Mouse (Mus musculus) neural tube, embryonic 12.5 days (tissue): Measurements from ENCODE around the gene Cct5. TPM values are rescaled to one million over a fixed set of nuclear protein-coding genes. Genes with fewer than 3 reads are reported as not detected.
A peak's percentile ranks its signal among the peaks of the same experiment; 100 is the strongest.

Experiments used
- ATAC-seq: fragments of 200-750 bp; cut with Nextera tagmentation; 2 replicates; pipeline ENCODE4 v1.8.0; 2017; ENCODE audit warnings: low read depth, mild to moderate bottlenecking, moderate TSS enrichment, moderate library complexity; ENCODE audit not compliant: low FRiP score
- H3K27ac ChIP-seq: fragments of 300-500 bp; sonication (generic); 2 replicates; pipeline ENCODE4 v1.5.1; 2016
- H3K27me3 ChIP-seq: fragments of 300-500 bp; sonication (generic); replicated peaks from 2 replicates; pipeline ENCODE4 v1.6.1; 2016; ENCODE audit warnings: mild to moderate bottlenecking
- H3K36me3 ChIP-seq: fragments of 300-500 bp; sonication (generic); 2 replicates; pipeline ENCODE4 v1.6.1; 2016; ENCODE audit warnings: mild to moderate bottlenecking
- H3K4me1 ChIP-seq: fragments of 300-500 bp; sonication (generic); 2 replicates; pipeline ENCODE4 v1.6.1; 2016
- H3K4me2 ChIP-seq: fragments of 300-500 bp; sonication (generic); replicated peaks from 2 replicates; pipeline ENCODE4 v1.6.1; 2016; ENCODE audit warnings: mild to moderate bottlenecking
- H3K4me3 ChIP-seq: fragments of 300-500 bp; sonication (generic); 2 replicates; pipeline ENCODE4 v1.5.1; 2016
- H3K9ac ChIP-seq: fragments of 300-500 bp; sonication (generic); 2 replicates; pipeline ENCODE4 v1.6.1; 2016; ENCODE audit warnings: mild to moderate bottlenecking
- H3K9me3 ChIP-seq: fragments of 300-500 bp; sonication (generic); 2 replicates; pipeline ENCODE4 v1.6.1; 2016; ENCODE audit warnings: mild to moderate bottlenecking
- WGBS: fragments of 180-500 bp; shearing (Covaris S2); methylation state at CpG from one replicate; pipeline ENCODE4 v1.1.7; 2016; 5-methylcytosine and 5-hydroxymethylcytosine counted together
- polyA plus RNA-seq: library from polyadenylated mRNA; unstranded; fragments of >200 nt; fragmentation: Nextera tagmentation; extraction: Ambion mirVana; gene quantifications from 2 replicates; pipeline ENCODE4 v1.2.1, GENCODE M21; 2016

Gene Cct5
- polyA plus RNA-seq, 1 experiment from 2014 or later, result 583 TPM

- Histone ChIP-seq H3K27ac (peak overlapping the region; percentile 20; the same call in 1 of the 2 replicates), H3K9me3 (no peaks in the 10 kb centered on the region), H3K27me3 (no peaks in the 10 kb centered on the region), H3K4me3 (no peak overlapping the region), H3K9ac (no peak overlapping the region), H3K4me1 (no peaks in the 10 kb centered on the region), H3K36me3 (peaks cover 2% of the 10 kb centered on the region; the same call in 1 of the 2 replicates), H3K4me2 (no peak overlapping the region)
- WGBS, result 62% methylated on average over 12 of the region's 12 CpGs
- no peak for ATAC-seq
Observed at GRCm38 (mm10) chr15:31627277-31628154, 25.9 kb upstream of the Cct5 start.

DNA sequence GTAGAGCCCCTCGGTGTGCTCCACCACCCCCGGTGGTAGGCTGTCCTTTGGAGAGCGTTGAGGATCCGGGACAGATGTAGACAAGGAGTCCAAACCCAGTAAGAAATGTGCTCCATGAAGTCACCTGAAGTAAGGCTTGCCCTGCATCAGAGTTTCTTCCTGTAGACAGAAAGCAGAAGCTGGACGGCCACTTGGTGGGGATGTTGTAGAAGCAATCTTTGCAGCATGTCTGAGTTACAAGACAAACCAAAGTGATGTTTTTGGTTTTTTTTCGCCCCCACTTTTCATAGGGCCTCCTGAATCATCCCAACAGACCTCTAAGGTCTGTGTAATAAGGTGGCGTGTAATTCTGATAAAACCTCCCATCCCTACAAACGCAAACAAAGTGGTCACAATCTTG lies 17.9 kb upstream of the Cct5 start:
- no peaks in the 10 kb centered on the region for H3K4me1 ChIP-seq
- H3K27ac ChIP-seq, result no peak overlapping the region
- no peak overlapping the region for H3K9ac ChIP-seq
- 93% methylated on average over 8 of the region's 8 CpGs for WGBS
- no peaks in the 10 kb centered on the region for H3K27me3 ChIP-seq
- no peaks in the 10 kb centered on the region for H3K9me3 ChIP-seq
- peaks cover 27% of the 10 kb centered on the region; the same call in 1 of the 2 replicates for H3K36me3 ChIP-seq
- no peak overlapping the region for H3K4me3 ChIP-seq
- no peak for ATAC-seq
- no peak overlapping the region for H3K4me2 ChIP-seq

- H3K36me3 ChIP-seq, result peaks cover 32% of the 10 kb centered on the region; the same call in 1 of the 2 replicates
- H3K9ac ChIP-seq, result no peak overlapping the region
- no peak overlapping the region for H3K4me2 ChIP-seq
- H3K27me3 ChIP-seq, result no peaks in the 10 kb centered on the region
- no peak overlapping the region for H3K27ac ChIP-seq
- H3K4me3 ChIP-seq, result no peak overlapping the region
- 89% methylated on average over 9 of the region's 9 CpGs for WGBS
- ATAC-seq, result no peak
- no peaks in the 10 kb centered on the region for H3K9me3 ChIP-seq
- no peaks in the 10 kb centered on the region for H3K4me1 ChIP-seq
Observed at GRCm38 (mm10) chr15:31617261-31617660, 15.7 kb upstream of the Cct5 start.

GRCm38 (mm10) chr15:31614666-31615065 lies 13.1 kb upstream of the Cct5 start:
- Histone ChIP-seq H3K27ac (no peak overlapping the region), H3K4me2 (no peak overlapping the region), H3K9me3 (no peaks in the 10 kb centered on the region), H3K9ac (no peak overlapping the region), H3K4me1 (no peaks in the 10 kb centered on the region), H3K36me3 (peaks cover 24% of the 10 kb centered on the region; the same call in 1 of the 2 replicates), H3K4me3 (no peak overlapping the region), H3K27me3 (no peaks in the 10 kb centered on the region)
- WGBS, result 86% methylated on average over 2 of the region's 2 CpGs
- no peak for ATAC-seq

DNA sequence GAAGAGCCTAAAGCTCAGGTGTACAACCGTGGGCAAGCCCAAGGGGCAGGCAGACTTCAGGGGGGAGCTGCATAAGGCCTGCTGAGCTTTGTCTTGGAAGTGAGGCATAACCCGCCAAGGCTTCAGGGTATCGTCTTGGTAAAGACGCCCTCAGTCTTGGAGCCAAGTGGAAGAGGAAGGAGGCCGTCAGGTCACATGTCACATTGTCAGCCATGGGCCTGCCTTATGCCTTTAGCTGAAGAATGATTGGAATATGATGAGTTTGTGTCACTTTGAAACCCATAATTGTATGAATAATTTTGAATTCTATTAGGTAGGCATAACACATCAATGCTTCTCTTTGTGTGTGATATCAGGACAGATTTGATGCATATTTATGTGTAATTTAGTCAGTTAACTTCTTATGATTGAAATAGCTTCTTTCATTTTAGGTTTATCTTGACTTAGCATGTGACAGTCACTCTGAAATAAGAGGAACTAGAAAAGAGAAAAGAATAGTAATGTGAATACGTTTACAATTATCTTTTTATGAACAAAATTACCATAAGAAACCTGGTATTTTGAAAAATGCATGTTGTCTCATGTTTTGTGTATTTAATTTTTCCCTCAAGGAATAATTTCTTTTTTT lies 12.3 kb upstream of the Cct5 start:
- Histone ChIP-seq H3K4me3 (no peak overlapping the region), H3K9me3 (no peaks in the 10 kb centered on the region), H3K4me1 (no peaks in the 10 kb centered on the region), H3K4me2 (no peak overlapping the region), H3K27ac (no peak overlapping the region), H3K27me3 (no peaks in the 10 kb centered on the region), H3K9ac (no peak overlapping the region), H3K36me3 (peaks cover 24% of the 10 kb centered on the region; the same call in 1 of the 2 replicates)
- ATAC-seq, result no peak
- WGBS, result 90% methylated on average over 6 of the region's 6 CpGs

DNA sequence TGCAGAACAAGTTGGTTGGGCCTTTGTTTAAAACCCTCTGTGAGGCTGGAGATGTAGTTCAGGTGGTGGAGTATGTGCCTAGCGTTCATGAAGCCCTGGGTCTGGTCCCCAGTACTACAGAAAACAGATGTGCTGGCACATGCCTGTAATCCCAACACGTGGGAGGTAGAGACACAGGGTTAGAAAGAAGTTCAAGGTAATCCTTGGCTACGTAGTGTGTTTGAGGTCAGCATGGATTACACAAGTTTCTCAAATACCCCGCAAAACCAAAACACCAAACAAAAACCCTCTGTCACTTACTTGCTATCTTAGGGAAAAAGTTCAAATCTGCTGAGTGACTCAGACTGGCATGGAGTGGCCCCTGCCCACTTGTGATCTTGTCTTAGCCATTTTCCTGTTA lies 10.4 kb upstream of the Cct5 start:
- H3K27me3 ChIP-seq, result no peaks in the 10 kb centered on the region
- no peaks in the 10 kb centered on the region for H3K4me1 ChIP-seq
- no peak overlapping the region for H3K4me3 ChIP-seq
- H3K27ac ChIP-seq, result no peak overlapping the region
- H3K9ac ChIP-seq, result no peak overlapping the region
- peaks cover 12% of the 10 kb centered on the region; the same call in 1 of the 2 replicates for H3K36me3 ChIP-seq
- no peaks in the 10 kb centered on the region for H3K9me3 ChIP-seq
- WGBS, result 93% methylated on average over 4 of the region's 4 CpGs
- no peak for ATAC-seq
- H3K4me2 ChIP-seq, result no peak overlapping the region

- 76% methylated on average over 3 of the region's 3 CpGs for WGBS
Observed at GRCm38 (mm10) chr15:31611027-31611426, 9.4 kb upstream of the Cct5 start.

DNA sequence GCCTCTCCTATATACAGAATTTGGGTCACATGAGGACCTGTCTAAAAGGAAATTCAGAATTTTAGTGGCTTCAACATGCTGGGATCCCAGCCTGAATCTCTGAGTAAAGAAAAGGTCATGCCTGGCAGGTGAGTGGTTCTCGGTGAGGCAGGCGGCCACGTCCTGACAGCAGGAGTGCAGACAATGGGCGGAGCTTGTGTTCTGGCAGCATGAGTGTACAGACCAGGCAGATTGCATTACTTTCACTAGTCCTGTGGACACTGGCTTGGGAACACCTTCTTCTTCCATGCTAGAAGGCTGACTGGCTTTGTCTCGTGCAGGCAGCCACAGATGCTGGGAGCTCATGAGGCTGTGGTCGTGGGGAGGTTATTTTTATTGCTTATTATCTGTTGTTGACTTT lies 5.2 kb upstream of the Cct5 start:
- H3K27ac ChIP-seq, result no peak overlapping the region
- no peak overlapping the region for H3K4me2 ChIP-seq
- H3K27me3 ChIP-seq, result no peaks in the 10 kb centered on the region
- no peaks in the 10 kb centered on the region for H3K9me3 ChIP-seq
- no peaks in the 10 kb centered on the region; the same call in 1 of the 2 replicates for H3K36me3 ChIP-seq
- 68% methylated on average over 6 of the region's 6 CpGs for WGBS
- no peak overlapping the region for H3K9ac ChIP-seq
- no peaks in the 10 kb centered on the region; the same call in 1 of the 2 replicates for H3K4me1 ChIP-seq
- no peak for ATAC-seq
- H3K4me3 ChIP-seq, result no peak overlapping the region

More at GRCm38 (mm10) chr15:31611027-31611426, 9.4 kb upstream of the Cct5 start:
- no peak overlapping the region for H3K9ac ChIP-seq
- H3K4me3 ChIP-seq, result no peak overlapping the region
- H3K4me2 ChIP-seq, result no peak overlapping the region
- ATAC-seq, result no peak
- H3K27ac ChIP-seq, result no peak overlapping the region
- no peaks in the 10 kb centered on the region for H3K27me3 ChIP-seq
- peaks cover 8% of the 10 kb centered on the region; the same call in 1 of the 2 replicates for H3K36me3 ChIP-seq
- H3K4me1 ChIP-seq, result no peaks in the 10 kb centered on the region
- no peaks in the 10 kb centered on the region for H3K9me3 ChIP-seq

GRCm38 (mm10) chr15:31603113-31603512 lies 1.5 kb upstream of the Cct5 start:
- 91% methylated on average over 13 of the region's 13 CpGs for WGBS
- ATAC-seq, result no peak
- H3K27ac ChIP-seq, result no peak overlapping the region

DNA sequence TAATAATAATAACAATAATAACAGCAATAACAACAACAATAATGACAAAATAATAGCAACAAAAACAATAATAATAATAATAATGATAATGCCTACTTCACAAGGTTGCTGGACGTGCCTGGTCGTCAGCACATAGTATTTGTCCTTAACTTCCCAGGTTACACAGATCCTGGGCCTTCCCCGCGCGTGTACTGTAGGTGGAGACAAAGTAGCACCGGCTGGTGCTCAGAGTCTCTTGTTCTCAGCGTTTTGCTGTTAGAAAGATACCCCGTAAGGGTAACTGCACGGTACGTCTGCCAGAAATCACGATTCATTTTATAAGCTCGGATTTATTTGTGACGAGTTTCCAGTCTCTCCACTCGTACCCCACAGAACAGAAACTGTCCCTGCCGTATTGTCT lies 822 bp upstream of the Cct5 start:
- Histone ChIP-seq H3K27me3 (no peaks in the 10 kb centered on the region), H3K4me2 (peak overlapping the region; percentile 98), H3K9ac (peak overlapping the region; percentile 95), H3K4me3 (peak overlapping the region; percentile 93), H3K27ac (peak overlapping the region; percentile 87; the same call in 1 of the 2 replicates), H3K9me3 (no peaks in the 10 kb centered on the region), H3K36me3 (peaks cover 6% of the 10 kb centered on the region), H3K4me1 (peaks cover 21% of the 10 kb centered on the region)
- peak; percentile 73 for ATAC-seq
- WGBS, result 10% methylated on average over 15 of the region's 15 CpGs

More at GRCm38 (mm10) chr15:31603113-31603512, 1.5 kb upstream of the Cct5 start:
- no peaks in the 10 kb centered on the region for H3K27me3 ChIP-seq
- H3K9ac ChIP-seq, result no peak overlapping the region
- no peaks in the 10 kb centered on the region for H3K9me3 ChIP-seq
- H3K36me3 ChIP-seq, result peaks cover under 1% of the 10 kb centered on the region; the same call in 1 of the 2 replicates
- peak overlapping the region; percentile 93; the same call in 1 of the 2 replicates for H3K4me3 ChIP-seq
- peaks cover 21% of the 10 kb centered on the region for H3K4me1 ChIP-seq
- peak overlapping the region; percentile 98 for H3K4me2 ChIP-seq

DNA sequence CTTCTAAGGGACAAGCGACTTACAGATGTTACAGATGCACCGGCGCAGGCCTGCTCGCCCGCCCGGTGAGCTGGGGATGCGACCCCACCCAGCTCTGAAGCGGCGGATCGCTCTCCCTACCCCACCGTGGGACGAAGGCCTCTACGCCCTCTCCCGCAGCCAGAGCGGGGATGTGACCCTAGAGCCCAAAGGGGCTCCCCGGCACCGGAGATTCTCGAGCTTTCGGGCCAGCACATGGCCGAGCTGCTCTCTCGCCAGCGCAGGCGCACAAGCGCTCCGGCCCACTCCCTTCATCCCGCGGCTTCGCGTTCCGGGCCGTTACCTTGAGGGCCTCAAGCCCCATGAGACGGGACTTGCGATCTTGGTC lies 342 bp downstream of the Cct5 start:
- Histone ChIP-seq H3K27ac (peak overlapping the region; percentile 29; the same call in 1 of the 2 replicates), H3K27me3 (no peaks in the 10 kb centered on the region), H3K9me3 (no peaks in the 10 kb centered on the region), H3K4me3 (peak overlapping the region; percentile 93), H3K4me2 (peak overlapping the region; percentile 98), H3K9ac (peak overlapping the region; percentile 95), H3K36me3 (peaks cover 11% of the 10 kb centered on the region), H3K4me1 (peaks cover 21% of the 10 kb centered on the region)
- ATAC-seq, result peak; percentile 73
- WGBS, result under 1% methylated on average over 33 of the region's 33 CpGs

DNA sequence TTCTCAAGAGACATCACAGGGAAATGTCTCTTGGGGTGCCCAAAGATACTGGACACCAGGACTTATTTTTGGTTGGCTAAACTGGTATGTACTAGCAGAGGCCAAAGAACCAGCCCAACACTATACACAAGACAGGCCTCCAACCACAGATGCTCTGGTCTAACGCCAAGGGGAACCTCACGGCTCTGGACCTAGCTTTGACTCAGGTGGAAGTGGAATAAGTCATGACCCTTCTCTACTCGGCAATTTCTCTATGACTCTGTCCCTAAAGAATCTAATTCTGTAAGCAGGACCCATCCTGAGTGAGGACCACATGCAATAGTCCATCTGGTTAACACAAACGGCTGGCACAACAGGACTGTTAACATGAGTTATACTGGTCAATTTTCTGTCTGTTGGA lies 1.8 kb downstream of the Cct5 start:
- peak overlapping the region; percentile 98 for H3K4me2 ChIP-seq
- peaks cover 24% of the 10 kb centered on the region for H3K36me3 ChIP-seq
- no peaks in the 10 kb centered on the region for H3K9me3 ChIP-seq
- no peak overlapping the region for H3K4me3 ChIP-seq
- H3K27ac ChIP-seq, result no peak overlapping the region
- 75% methylated on average over 4 of the region's 4 CpGs for WGBS
- H3K9ac ChIP-seq, result 0 out of 2 replicates have a peak overlapping the region, but pooled peaks have one; percentile 17
- no peak for ATAC-seq
- H3K27me3 ChIP-seq, result no peaks in the 10 kb centered on the region
- H3K4me1 ChIP-seq, result peaks cover 21% of the 10 kb centered on the region
